Mouse (Mus musculus) heart, postnatal 10 days (tissue): ENCODE measurements around the gene Iqcm. TPM values are rescaled to one million over a fixed set of nuclear protein-coding genes. Genes with fewer than 3 reads are reported as not detected.

Source experiments
- total RNA-seq, 2 experiments: library from RNA; stranded (reverse); gene quantifications; 2 replicates each; pipeline ENCODE4 v1.2.3; 2021

The Iqcm gene
- total RNA-seq, 2 experiments from 2014 or later, result not detected

Other genes with a start within 250 kb of the Iqcm start
- gene Rasd2, start 234.8 kb upstream of the Iqcm start, total RNA-seq, result 1 to 10 TPM; 2.4 to 3.5 TPM
- not detected for gene Gm10358, start 42.1 kb upstream of the Iqcm start, total RNA-seq